Mouse (Mus musculus): ENCODE results near the gene Dglucy.
"Not testable (repeated sequence)": the region's sequence is repeated elsewhere in the genome, so short reads cannot be mapped to it uniquely, and the experiment has no call there.

Gene Dglucy

DNA sequence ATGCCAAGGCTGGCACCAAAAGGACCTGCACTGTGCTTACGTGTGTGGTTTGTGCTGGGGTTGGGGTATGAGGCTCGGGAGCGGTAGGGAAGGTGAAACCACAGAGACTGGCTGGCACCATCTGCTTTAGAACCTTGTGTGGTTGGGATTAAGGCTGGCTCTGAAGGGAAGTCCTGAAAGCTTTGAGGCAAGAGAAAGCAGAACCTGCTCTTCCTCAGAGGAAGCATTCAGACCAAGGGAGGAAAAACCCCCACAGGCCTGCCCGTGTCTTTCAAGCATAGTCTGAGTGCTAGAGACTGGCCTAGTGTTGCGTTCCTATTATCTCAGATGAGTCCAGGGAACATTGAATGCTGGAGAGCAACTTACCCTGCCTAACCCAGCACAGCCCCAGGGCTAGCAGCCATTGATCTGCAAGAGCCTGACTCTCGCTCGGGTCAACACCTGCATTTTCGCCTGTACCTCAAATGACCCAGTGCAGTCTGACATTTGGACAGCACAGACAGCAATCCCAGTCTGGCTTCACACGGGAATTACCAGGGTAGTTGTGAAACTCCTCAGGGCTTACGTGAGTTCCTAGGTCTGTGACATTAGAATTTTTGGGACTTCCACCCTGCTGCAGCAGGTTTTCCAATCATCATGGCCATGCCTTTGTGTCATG, 452 bp upstream of the Dglucy start:
- in situ Hi-C loops (cut with MboI; ENCODE audit: unreplicated experiment in 2 of 2), result no loop called here

DNA sequence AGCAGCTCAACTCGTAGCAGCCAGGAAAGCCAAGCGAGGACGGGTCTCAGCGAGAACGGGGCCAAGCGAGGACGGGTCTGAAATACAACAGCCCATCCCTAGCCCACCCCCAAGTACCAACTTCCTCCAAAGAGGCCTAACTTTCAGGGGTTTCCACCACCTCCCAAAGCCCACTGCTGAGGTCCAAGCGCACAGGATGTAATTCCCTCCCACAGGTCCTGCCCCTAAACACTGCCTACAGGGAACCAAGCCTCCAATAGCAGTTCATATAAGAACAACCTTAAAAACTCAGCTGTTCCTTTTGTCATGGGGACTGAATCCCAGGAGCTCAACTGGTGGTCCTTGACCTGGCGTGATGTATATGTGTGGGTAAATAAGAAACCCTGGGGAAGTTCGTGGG, 1.6 kb downstream of the Dglucy start:
- in situ Hi-C loops (cut with MboI; ENCODE audit: unreplicated experiment in 2 of 2), result no loop called here

DNA sequence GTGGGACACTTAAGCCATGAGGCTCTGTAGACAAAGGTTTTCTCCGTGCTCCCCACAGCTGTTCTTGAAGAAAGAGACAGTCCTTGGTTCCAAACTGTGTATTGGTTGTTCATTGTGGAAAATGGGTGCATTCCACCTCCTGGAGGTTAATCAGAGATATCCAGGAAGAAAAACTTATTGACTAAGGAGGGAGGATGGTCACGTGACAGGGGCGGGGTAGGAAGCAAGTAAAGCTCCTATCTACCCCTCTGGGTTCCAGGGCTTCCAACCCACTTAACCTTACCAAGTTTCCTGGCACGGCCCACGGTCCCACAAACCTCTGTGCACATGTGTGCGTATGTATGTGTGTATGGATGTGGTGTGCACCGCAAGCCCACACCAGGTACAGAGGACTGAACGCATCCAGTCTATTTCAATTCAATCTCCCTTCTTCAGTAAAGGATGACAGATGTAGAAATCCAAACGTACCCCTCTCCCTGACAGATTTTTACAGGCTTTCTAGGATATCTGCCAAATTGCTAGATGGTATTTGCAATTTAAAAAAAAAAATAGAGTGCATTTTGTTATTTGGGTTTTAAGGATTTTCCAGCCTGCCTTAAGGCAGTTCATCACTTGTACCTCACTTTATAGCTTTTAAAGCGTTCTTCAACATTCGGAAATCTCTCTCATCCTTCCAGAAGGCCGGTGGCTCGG, 2.7 kb downstream of the Dglucy start:
- in situ Hi-C loops (cut with MboI; ENCODE audit: unreplicated experiment in 2 of 2), result no loop called here

GRCm38 (mm10) chr12:100784152-100784551, 5.3 kb downstream of the Dglucy start:
- in situ Hi-C loops (cut with MboI; ENCODE audit: unreplicated experiment in 2 of 2), result no loop called here

- in situ Hi-C loops (cut with MboI; ENCODE audit: unreplicated experiment in 2 of 2), result no loop called here
Measured at GRCm38 (mm10) chr12:100785344-100785743, 6.5 kb downstream of the Dglucy start.

GRCm38 (mm10) chr12:100789981-100790550, 11.2 kb downstream of the Dglucy start:
- in situ Hi-C loops (cut with MboI; ENCODE audit: unreplicated experiment in 2 of 2), result no loop called here

DNA sequence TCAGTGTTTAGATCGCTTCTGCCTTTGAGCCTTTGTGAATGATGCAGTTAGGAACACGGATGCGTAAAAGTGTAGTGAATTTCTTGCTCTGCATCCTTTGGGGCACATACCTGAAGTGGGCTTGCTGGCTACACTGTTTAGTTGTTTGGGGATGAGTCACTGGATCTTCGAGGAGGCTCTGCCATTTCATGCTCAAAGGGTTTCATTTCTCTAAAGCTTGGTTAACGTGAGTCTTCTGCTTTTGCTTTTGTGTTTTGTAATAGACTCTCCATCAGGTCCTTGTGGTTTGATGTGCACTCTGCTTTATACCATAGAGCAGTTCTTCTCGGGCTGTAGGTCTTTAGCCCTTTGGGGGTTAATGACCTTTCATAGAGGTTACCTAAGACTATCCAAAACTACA, 12.6 kb downstream of the Dglucy start:
- in situ Hi-C loops (cut with MboI; ENCODE audit: unreplicated experiment in 2 of 2), result no loop called here

GRCm38 (mm10) chr12:100794450-100795230, 15.8 kb downstream of the Dglucy start:
- in situ Hi-C loops (cut with MboI; ENCODE audit: unreplicated experiment in 2 of 2), result no loop called here

DNA sequence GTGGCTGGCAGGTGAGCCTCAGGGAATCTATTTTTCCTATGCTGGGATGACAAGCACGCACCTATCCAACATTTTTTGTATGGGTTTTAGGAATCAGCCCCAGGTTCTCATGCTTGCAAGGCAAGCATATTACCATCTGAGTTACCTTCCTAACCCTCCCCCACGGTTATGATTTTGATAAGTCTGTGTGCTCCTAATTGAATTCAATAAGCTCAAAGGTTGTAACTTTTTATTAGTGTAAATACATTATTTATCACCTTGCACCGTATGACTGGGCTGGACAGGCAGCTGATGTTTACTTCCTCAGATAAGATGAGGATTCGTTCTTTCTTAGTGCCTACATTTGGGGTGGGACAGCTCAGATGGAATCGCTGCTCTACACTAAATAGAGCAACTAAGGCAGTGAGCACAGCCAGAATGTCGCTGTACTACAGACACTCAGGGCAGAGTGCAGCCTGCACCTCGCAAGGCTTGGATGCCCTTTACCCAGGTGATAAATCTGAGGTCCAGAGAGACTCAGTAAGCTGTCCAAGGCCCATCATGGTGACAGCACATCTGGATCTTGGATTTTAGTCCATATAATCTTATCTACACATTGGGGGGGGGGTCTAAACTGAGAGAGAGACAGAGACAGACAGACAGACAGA, 16.7 kb downstream of the Dglucy start:
- in situ Hi-C loops (cut with MboI; ENCODE audit: unreplicated experiment in 2 of 2), result no loop called here

GRCm38 (mm10) chr12:100803391-100803790, 24.5 kb downstream of the Dglucy start:
- in situ Hi-C loops (cut with MboI; ENCODE audit: unreplicated experiment in 2 of 2), result not testable (repeated sequence)

GRCm38 (mm10) chr12:100807280-100807679, 28.4 kb downstream of the Dglucy start:
- in situ Hi-C loops (cut with MboI; ENCODE audit: unreplicated experiment in 2 of 2), result loop anchor here in 1 of 2 experiments (5.0 kb wide), 1 partner anchor 50 kb away; no protein-coding TSS in a partner anchor

DNA sequence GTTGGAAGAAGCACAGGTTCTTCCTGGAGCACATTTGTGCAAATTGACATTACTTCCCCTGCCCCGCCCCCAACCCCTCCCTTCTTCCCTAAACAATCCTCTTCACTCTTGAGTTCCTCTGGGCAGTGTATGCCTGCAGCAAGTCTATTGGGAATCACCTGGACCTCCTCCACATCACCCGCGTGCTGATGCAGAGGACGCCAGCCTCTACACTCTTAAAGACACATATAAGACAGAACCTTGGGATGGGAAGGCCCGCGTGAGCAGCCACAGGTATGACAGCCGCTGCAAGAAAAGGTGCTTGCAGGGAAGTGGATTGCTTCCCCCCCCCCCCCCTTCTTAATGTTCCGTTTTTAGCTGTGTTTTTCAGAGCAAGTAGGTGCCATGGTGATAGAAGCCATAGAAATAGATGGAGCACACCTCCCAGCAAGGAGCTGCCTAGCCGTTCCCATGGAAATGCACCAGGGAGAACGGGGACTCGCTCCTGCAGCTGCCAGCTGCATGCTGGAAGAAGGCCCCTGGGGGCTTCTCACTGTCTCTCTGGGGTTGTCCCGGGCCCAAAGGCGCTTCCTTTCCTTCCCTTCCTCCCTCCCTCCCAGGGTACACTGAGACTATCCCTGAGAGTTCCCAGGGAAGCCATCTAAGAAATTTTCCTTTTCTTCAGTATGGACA, 29.9 kb downstream of the Dglucy start:
- in situ Hi-C loops (cut with MboI; ENCODE audit: unreplicated experiment in 2 of 2), result loop anchor here in 1 of 2 experiments (5.0 kb wide), 1 partner anchor 51 kb away; no protein-coding TSS in a partner anchor

- in situ Hi-C loops (cut with MboI; ENCODE audit: unreplicated experiment in 2 of 2), result no loop called here
Measured at GRCm38 (mm10) chr12:100810542-100810941, 31.7 kb downstream of the Dglucy start.

GRCm38 (mm10) chr12:100813901-100814300, 35.0 kb downstream of the Dglucy start:
- in situ Hi-C loops (cut with MboI; ENCODE audit: unreplicated experiment in 2 of 2), result no loop called here

GRCm38 (mm10) chr12:100814671-100815070, 35.8 kb downstream of the Dglucy start:
- in situ Hi-C loops (cut with MboI; ENCODE audit: unreplicated experiment in 2 of 2), result no loop called here

- in situ Hi-C loops (cut with MboI; ENCODE audit: unreplicated experiment in 2 of 2), result no loop called here
Measured at GRCm38 (mm10) chr12:100816906-100817305, 38.0 kb downstream of the Dglucy start.

DNA sequence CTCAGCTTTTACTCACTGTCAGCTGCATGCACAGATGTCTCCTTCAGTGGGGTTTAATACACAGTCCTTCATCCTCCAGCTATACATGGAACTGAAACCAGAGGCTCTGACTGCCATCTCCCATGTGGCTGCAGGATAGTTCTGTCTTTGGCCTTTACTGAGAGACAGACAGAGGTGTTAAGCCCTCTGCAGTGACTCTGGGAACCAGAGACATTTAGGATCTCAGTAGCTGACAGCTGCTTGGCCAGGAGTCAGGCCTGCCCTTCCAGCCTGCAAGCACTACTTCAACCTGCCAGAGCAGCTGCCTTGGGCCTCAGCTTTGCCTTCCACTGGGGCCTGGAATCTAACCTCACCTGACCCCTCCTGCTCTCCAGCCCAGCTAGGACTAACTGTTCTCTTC, 41.1 kb downstream of the Dglucy start:
- in situ Hi-C loops (cut with MboI; ENCODE audit: unreplicated experiment in 2 of 2), result no loop called here

- in situ Hi-C loops (cut with MboI; ENCODE audit: unreplicated experiment in 2 of 2), result no loop called here
Measured at GRCm38 (mm10) chr12:100831021-100831420, 52.2 kb downstream of the Dglucy start.

DNA sequence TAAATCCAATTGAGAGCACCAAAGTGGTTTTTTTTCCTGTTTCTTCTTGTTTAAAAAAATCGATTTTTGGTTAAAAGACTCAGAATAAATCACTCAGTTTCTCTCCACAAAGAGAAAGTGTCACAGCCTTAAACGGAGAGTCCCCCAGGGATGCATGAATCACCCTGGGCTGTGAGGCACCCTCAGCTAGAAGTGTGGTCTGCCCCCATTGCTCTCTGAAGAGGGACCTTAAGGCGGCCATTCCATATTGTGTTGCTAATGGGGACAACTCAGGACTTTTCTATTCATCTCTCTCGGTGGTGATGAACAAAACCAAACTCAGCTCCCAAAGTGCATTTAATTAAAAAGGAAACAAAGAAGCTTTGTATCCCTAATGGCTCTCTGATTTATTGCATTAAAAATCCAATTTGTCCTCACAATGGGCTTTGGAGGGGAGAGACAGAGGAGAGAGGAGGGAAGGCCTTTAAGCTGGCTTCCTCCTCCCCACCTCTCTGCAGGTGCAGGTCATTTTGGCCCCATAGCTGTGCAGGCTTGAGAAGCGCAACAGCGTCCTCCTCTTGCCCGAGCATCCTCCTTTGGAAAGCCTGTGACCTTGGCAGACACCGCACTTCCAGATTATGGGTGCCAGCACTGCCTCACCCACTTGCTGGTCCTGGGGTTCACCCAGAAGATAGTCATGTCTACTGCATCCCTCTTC, 52.9 kb downstream of the Dglucy start:
- in situ Hi-C loops (cut with MboI; ENCODE audit: unreplicated experiment in 2 of 2), result no loop called here
